Mouse (Mus musculus) forebrain, embryonic 10.5 days (tissue): ENCODE data around the gene Frmd5. TPM values are rescaled to one million over a fixed set of nuclear protein-coding genes. Genes with fewer than 3 reads are reported as not detected.

Experiments
- DNase-seq: peaks from one replicate; pipeline ENCODE4 v3.0.0-alpha.2; 2017; ENCODE audit warnings: low spot score; ENCODE audit errors: extremely low spot score
- H3K27ac ChIP-seq: fragments of 300-500 bp; sonication (generic); 2 replicates; pipeline ENCODE4 v1.5.1; 2016; ENCODE audit warnings: mild to moderate bottlenecking
- H3K27me3 ChIP-seq: fragments of 300-500 bp; sonication (generic); 2 replicates; pipeline ENCODE4 v1.6.1; 2016; ENCODE audit warnings: mild to moderate bottlenecking; ENCODE audit not compliant: poor library complexity, severe bottlenecking
- H3K36me3 ChIP-seq: fragments of 300-500 bp; sonication (generic); replicated peaks from 2 replicates; pipeline ENCODE4 v1.6.1; 2016; ENCODE audit warnings: mild to moderate bottlenecking, moderate library complexity
- H3K4me1 ChIP-seq: fragments of 300-500 bp; sonication (generic); 2 replicates; pipeline ENCODE4 v1.6.1; 2016
- H3K4me3 ChIP-seq: fragments of 300-500 bp; sonication (generic); 2 replicates; pipeline ENCODE4 v1.5.1; 2016; ENCODE audit warnings: mild to moderate bottlenecking, moderate library complexity
- H3K9me3 ChIP-seq: fragments of 300-500 bp; sonication (generic); 2 replicates; pipeline ENCODE4 v1.6.1; 2016; ENCODE audit warnings: mild to moderate bottlenecking, moderate library complexity
- WGBS: fragments of 180-500 bp; shearing (Covaris S2); methylation state at CpG from one replicate; pipeline ENCODE4 v1.1.7; 2016; 5-methylcytosine and 5-hydroxymethylcytosine counted together
- polyA plus RNA-seq: library from polyadenylated mRNA; unstranded; fragments of >200 nt; fragmentation: Nextera tagmentation; extraction: Ambion mirVana; gene quantifications from 2 replicates; pipeline ENCODE4 v1.2.1, GENCODE M21; 2016

The Frmd5 gene
- polyA plus RNA-seq, 1 experiment from 2014 or later, result 13.9 TPM

DNA sequence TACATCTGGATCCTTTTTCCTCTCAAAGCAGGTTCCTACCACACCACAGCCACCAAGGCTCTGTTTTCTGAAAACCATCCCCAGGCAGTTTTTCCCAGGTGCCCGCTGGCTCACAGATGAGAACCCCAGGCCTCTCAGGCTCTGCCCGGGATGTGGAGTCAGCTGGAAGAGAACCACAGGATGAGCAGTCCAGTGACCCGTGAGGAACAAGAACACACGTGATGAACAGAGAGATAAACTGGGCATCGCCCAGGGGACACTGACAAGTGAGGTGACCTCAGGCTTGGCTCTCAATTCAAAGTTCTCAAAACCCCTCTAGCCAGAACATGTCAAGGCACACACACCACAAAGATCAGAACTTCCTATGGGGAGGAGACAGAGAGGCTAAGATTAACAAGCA, 176.6 kb downstream of the Frmd5 start:
- WGBS, result 72% methylated on average over 5 of the region's 5 CpGs

DNA sequence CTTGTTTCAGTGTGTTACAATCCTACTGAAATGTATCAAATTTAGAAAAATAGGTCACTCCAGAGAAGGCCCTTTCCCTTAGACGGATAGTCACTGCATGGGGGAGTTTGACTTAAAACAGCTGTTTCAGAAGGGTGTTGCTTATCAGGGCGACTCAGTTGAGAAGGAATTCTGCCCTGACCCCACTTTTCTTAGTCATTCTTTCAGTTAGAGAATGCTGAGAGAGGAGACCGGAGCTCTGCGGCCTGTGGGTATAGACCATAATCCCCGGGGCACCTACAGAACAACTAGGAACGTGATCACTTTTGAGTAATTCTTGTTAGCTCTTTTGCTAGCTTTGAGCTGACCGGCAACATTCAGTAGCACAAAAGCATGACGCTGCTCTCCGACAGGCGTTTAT, 178.6 kb downstream of the Frmd5 start:
- no peak overlapping the region for H3K27ac ChIP-seq
- H3K4me3 ChIP-seq, result no peak overlapping the region
- no peaks in the 10 kb centered on the region for H3K36me3 ChIP-seq
- peaks cover 3% of the 10 kb centered on the region for H3K4me1 ChIP-seq
- H3K9me3 ChIP-seq, result no peaks in the 10 kb centered on the region
- no peaks in the 10 kb centered on the region for H3K27me3 ChIP-seq
- 80% methylated on average over 10 of the region's 10 CpGs for WGBS
- no peak for DNase-seq

More for the DNA sequence above, 176.6 kb downstream of the Frmd5 start:
- DNase-seq, result no peak
- Histone ChIP-seq H3K27me3 (no peaks in the 10 kb centered on the region), H3K27ac (no peak overlapping the region), H3K4me1 (peaks cover 11% of the 10 kb centered on the region), H3K9me3 (no peaks in the 10 kb centered on the region), H3K4me3 (no peak overlapping the region), H3K36me3 (no peaks in the 10 kb centered on the region)

DNA sequence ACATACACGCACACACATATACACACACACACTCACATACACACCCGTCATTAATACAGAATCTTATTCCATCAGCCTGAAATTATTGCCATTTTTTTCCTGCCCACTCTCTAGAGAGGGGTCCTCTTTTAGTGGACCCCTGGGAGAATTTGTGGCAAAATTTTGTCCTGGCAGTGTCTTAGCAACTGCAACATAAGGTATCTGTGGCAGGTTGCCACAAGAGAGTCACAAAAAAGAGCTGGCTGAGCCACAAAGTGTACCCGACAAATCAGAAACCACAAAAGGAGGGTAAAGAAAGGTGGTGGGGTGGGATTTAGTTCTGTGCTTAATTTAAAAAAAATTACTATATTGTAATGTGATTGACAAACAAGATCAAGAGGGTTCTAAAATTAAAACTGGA, 181.0 kb downstream of the Frmd5 start:
- peaks cover 18% of the 10 kb centered on the region for H3K4me1 ChIP-seq
- H3K4me3 ChIP-seq, result no peak overlapping the region
- no peak overlapping the region for H3K27ac ChIP-seq
- WGBS, result 93% methylated on average over 3 of the region's 3 CpGs
- no peak for DNase-seq
- H3K27me3 ChIP-seq, result no peaks in the 10 kb centered on the region
- H3K36me3 ChIP-seq, result no peaks in the 10 kb centered on the region
- H3K9me3 ChIP-seq, result no peaks in the 10 kb centered on the region

DNA sequence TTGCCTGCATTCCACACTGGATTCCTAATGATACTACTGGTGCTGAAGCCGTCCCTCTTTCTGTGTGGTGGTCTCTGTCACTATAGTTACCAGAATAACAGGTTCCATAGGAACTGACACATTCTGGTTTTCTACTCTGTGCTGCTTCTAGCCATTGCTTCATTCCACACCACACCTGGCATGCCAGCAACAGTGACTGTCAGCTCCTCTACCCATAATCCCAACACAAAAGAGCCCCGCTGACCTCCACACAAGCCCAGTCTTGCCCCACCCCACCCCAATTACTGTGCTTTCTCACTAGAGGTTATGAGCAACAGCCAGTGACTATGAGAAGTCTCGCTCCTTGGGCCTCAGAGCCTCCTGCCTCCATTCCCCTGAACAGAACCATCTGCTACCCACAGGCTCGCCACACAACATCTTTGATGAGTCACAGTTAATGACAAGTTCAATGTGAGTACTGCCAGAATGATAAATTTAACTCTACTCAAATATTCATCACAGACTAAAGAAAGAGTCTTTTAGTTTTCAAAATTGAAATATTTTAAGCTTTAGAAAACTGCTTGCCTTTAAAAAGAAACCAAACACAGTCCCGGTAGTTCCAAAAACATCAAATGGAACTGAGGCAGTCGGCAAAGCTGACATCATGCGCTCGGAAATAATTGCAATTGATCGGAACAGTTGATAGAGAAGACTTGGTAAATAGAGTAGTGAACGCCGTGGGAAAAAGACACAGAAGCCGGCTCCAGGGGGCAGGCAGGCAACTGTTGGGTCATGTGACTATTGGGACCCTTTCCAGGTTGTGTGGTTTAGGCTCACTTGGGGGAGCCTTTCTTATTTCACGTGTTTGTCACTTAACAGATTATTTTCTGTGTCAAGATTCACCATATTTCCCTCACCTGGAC, 185.4 kb downstream of the Frmd5 start:
- DNase-seq, result peak; percentile 71
- WGBS, result 55% methylated on average over 13 of the region's 13 CpGs
- H3K9me3 ChIP-seq, result no peaks in the 10 kb centered on the region
- peak overlapping the region; percentile 75 for H3K27ac ChIP-seq
- peaks cover 30% of the 10 kb centered on the region for H3K4me1 ChIP-seq
- H3K36me3 ChIP-seq, result no peaks in the 10 kb centered on the region
- no peaks in the 10 kb centered on the region for H3K27me3 ChIP-seq
- H3K4me3 ChIP-seq, result no peak overlapping the region

DNA sequence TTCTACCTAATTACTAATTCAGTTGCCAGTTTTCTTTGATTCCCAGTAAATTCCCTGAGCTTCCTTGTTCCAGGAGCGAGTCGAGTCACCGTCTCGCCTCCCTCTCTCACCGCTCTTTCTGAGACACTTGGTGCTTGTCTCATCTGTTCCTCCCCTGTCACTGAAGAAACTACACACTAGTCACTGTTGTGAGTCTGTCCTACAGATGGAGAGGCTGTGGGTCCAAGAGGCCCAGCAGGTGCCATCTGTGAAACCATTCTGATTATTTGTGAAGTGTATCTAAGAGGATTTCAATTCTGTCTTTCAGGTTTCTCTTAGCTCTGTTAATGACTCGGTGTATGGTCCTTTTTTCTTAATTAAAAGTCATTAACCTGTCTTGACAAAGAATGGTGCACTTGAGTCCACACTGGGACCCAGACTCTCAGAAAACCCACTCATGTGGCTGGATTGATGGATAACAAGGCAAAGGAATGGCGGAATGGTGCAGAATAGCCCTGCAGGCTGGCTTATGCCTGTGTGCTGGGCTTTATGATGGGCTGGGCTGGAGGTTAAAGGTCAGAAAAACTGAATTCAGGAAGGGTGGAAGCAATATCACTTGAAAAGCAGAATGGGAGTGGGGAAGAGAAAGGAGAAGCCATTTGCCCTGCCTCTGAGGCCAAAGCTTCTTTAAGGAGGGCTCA, 186.2 kb downstream of the Frmd5 start:
- H3K27ac ChIP-seq, result peak overlapping the region; percentile 75
- H3K9me3 ChIP-seq, result no peaks in the 10 kb centered on the region

DNA sequence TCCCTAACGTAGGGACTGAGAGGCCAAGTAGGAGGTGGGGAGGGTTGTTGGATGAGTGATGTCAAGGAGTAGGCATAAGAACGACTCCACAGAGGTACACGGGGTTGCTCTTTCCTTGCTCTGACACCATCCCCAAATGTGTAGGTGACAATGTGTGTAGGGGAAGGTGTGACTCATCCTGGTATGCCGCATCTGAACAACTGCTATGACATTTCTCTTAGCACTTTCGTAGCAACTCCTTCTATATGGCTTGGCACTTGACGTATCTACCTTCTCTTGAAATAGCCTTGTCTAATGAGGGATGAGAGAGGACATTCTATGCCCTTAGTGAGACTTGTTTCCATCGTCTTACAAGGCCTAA, 191.7 kb downstream of the Frmd5 start:
- no peaks in the 10 kb centered on the region for H3K9me3 ChIP-seq
- no peak overlapping the region for H3K4me3 ChIP-seq
- H3K27me3 ChIP-seq, result no peaks in the 10 kb centered on the region
- H3K36me3 ChIP-seq, result no peaks in the 10 kb centered on the region
- no peak overlapping the region for H3K27ac ChIP-seq
- WGBS, result 87% methylated on average over 7 of the region's 7 CpGs
- no peak for DNase-seq
- peaks cover 34% of the 10 kb centered on the region for H3K4me1 ChIP-seq

More for the DNA sequence above, 186.2 kb downstream of the Frmd5 start:
- no peaks in the 10 kb centered on the region for H3K27me3 ChIP-seq
- H3K4me1 ChIP-seq, result peaks cover 31% of the 10 kb centered on the region
- 50% methylated on average over 7 of the region's 7 CpGs for WGBS
- peak; percentile 37 for DNase-seq
- H3K4me3 ChIP-seq, result no peak overlapping the region
- H3K36me3 ChIP-seq, result no peaks in the 10 kb centered on the region

DNA sequence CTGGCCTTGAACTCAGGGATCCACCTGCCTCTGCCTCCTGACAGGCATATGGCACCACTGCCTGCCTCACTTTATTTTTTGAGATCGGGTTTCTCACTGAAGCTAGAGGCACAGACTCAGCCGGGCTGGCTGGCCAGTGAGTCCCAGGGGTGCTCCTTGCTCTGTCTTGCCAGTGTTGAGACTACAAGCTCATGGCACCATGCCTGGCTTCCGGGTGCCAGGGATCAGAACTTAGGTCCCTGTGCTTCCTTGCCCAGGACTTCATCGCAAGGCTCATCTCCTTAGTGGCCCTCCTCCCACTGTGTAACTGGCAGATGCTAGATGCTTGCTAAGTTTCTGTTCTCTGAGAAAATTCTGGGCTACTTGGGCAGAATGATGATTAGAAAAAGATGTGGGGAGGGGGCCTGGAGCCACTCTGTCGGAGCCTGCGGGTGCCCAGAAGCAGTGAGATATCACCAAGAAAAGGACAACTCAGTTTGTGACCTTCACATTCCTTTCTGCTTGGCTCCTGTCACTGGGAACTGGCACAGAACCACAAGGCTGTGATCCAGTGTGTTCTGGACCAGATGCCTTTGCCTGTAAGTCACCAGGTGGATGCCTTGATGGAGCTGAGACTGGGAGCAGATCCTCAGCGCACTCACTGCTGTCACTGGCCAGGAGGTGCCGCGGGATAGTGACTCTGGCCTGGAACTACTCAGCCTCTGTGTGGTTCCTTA, 192.2 kb downstream of the Frmd5 start:
- Histone ChIP-seq H3K4me3 (no peak overlapping the region), H3K27me3 (no peaks in the 10 kb centered on the region), H3K9me3 (no peaks in the 10 kb centered on the region), H3K4me1 (peaks cover 33% of the 10 kb centered on the region), H3K27ac (no peak overlapping the region), H3K36me3 (no peaks in the 10 kb centered on the region)
- 86% methylated on average over 9 of the region's 9 CpGs for WGBS
- no peak for DNase-seq

DNA sequence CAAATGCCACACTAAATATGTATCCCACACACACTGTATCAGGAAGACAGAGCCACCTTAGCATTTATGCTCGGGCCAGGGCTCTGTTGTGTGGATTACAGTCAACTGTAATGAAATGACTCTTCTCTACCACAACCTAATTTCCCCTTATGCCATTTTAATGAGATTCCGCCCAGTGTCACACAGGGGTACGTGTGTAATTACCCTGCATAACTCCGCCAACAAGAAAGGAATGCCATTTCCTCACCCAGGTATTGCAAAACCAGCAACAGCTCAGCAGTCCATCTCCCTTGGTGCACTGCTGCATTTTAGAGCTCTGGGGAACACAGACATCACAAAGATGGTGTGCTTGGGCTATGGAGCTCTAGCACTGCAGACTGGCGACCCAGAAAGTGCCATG, 194.8 kb downstream of the Frmd5 start:
- Histone ChIP-seq H3K4me3 (no peak overlapping the region), H3K4me1 (peaks cover 32% of the 10 kb centered on the region), H3K9me3 (no peaks in the 10 kb centered on the region), H3K36me3 (no peaks in the 10 kb centered on the region), H3K27me3 (no peaks in the 10 kb centered on the region), H3K27ac (peak overlapping the region; percentile 41; the same call in 1 of the 2 replicates)
- 65% methylated on average over 5 of the region's 5 CpGs for WGBS
- DNase-seq, result no peak

DNA sequence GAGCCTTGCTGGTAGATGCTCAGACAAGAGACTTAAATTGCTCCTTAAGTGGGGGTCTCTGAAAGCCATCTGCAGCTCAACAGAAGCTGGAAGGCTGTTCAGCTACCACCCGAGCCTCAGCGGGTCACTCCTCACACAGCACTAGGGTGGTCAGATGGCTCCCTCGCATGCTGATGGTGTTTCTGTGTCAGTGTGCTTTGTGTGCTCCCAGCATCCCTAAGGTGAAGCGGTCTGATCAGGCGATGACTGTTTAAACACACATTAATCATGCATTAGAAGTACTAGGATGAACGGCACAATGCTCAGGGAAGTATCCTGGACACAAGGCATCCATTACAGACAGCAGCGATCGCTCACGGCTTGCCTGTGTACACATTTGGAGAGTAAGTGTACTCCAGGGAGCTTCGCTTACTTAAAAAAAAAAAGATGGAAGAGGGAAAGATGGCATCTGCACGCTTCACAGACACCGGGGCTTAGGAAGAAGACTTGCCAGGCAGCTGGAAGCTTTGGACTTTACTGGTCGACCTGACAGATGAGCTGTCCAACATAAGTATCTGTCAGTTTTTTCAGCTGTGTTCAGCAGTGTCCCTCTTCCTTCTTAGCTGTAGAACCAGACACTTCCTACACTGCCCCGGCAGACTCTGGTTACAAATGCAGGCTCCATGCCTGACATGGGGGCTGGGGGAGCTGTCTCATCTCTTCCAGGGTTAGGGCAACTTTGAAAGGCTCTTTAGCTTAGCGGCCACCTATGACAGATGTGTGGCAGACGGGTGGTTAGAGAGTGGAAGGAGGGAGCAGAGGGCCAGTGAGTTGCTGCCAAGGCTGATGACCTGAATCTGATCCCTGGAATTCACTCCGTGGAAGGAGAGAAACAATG, 196.6 kb downstream of the Frmd5 start:
- Histone ChIP-seq H3K4me1 (peaks cover 29% of the 10 kb centered on the region), H3K9me3 (no peaks in the 10 kb centered on the region), H3K4me3 (no peak overlapping the region), H3K36me3 (no peaks in the 10 kb centered on the region), H3K27me3 (no peaks in the 10 kb centered on the region), H3K27ac (no peak overlapping the region)
- WGBS, result 83% methylated on average over 17 of the region's 17 CpGs
- no peak for DNase-seq

DNA sequence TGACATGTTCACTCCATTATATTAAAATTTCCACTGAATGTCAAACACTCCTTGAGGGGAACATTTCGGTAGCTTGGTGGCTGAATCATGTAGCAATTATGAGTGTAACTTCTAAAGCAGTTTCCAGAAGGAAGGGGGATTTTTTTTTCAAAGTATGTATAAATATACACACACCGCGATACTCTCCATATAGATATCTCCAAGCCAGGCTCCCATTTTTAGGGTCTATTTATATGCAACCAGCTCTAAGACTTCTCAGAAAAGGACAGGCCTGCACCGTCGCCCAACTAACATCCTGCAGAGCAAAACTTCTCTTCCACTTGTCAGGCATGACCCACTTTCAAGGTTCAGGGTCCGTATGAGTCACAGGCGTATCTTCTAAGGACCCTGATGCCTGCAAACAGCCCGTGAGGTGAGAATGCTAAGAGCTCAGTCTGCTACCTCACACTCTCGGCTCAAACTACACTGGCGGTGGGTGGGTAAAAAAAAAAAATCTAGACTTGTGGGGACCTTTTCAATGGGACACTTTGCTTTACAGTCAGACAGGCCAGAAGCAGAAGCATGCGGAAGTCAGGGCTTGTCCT, 197.7 kb downstream of the Frmd5 start:
- no peak for DNase-seq
- no peak overlapping the region for H3K27ac ChIP-seq
- no peak overlapping the region for H3K4me3 ChIP-seq
- H3K4me1 ChIP-seq, result peaks cover 29% of the 10 kb centered on the region
- H3K9me3 ChIP-seq, result no peaks in the 10 kb centered on the region
- 92% methylated on average over 11 of the region's 11 CpGs for WGBS
- H3K36me3 ChIP-seq, result no peaks in the 10 kb centered on the region
- H3K27me3 ChIP-seq, result no peaks in the 10 kb centered on the region

DNA sequence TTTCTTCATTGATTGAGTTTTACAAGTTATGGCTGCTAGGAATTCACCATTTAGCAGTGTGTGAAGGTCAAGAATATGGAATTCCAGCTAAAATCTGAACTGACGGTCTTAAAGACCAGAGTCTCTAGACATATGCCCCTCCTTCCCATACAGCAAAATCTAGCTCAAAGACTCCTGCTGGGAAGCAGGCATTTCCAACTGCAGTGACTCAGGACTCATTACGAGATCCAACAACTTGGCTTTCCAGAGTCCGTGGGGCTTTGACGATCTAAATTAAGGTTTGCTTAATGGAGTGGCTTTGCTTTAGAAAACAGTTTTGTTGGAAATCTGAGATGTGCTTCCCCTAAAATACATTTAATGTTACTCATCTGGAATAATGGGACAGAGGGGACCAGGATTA, 204.5 kb downstream of the Frmd5 start:
- no peak for DNase-seq
- peaks cover 31% of the 10 kb centered on the region for H3K4me1 ChIP-seq
- H3K9me3 ChIP-seq, result no peaks in the 10 kb centered on the region
- H3K36me3 ChIP-seq, result no peaks in the 10 kb centered on the region
- no peak overlapping the region for H3K4me3 ChIP-seq
- no peaks in the 10 kb centered on the region for H3K27me3 ChIP-seq
- WGBS, result 39% methylated on average over 4 of the region's 4 CpGs
- H3K27ac ChIP-seq, result no peak overlapping the region

DNA sequence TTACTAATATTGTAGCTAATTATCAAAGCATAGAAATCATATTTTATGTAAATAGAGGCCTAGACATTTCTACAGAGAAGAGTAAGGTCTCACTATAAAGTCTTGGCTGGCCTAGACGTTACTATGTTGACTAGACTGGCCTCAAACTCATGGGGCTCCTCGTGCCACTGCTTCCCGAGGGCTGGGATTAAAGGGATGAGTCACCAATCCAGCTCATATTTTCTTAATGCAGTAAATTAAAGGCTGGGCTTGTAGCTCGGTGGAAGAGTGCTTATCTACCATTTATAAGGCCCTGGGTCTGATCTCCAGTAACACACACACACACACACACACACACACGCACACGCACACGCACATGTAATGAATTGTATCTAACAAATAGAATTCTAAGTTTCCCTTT, 205.3 kb downstream of the Frmd5 start:
- Histone ChIP-seq H3K4me1 (peaks cover 31% of the 10 kb centered on the region), H3K9me3 (no peaks in the 10 kb centered on the region), H3K27me3 (no peaks in the 10 kb centered on the region), H3K36me3 (no peaks in the 10 kb centered on the region), H3K4me3 (no peak overlapping the region), H3K27ac (no peak overlapping the region)
- DNase-seq, result no peak
- 82% methylated on average over 7 of the region's 7 CpGs for WGBS
